Mouse (Mus musculus) megakaryocyte, adult 5-6 weeks (primary cell): Measurements from ENCODE around the gene Mob3c. TPM values are rescaled to one million over a fixed set of nuclear protein-coding genes. Genes with fewer than 3 reads are reported as not detected.

ENCODE experiments used
- ATAC-seq: 2 replicates; pipeline ENCODE4 v1.8.0; 2016; ENCODE audit warnings: mild to moderate bottlenecking, inconsistent platforms; ENCODE audit not compliant: poor library complexity, severe bottlenecking
- total RNA-seq, 2 experiments: library from RNA; stranded (forward) in 1 of 2; stranded (reverse) in 1 of 2; fragments of 153-499, 151-499 nt in 1 of 2; fragments of 221-1000, 200-1000 nt in 1 of 2; gene quantifications; 2 replicates each; pipeline versions ENCODE4 v1.2.3 to v1.2.4; 2015 to 2017

Mob3c gene
- total RNA-seq, 2 experiments from 2014 or later, result 8.3 to 9.6 TPM

DNA sequence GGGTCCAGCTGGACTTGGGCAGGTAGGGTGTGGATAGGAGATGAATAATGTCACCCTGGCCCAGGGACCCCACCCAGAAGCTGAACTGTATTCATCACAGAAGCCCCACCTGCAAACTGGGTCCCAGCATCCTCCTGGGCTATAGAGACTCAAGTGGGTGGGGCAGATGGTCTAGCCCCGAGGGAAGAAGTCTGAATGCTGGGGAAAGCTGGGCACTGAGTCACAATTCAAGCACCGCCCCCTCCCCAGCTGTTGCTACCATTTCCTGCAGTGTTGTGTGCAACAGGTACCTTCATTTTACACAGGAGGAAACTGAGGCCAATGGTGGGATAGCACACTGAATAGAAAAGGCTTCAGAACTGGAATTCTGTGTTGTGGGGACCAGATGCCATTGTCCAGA, 4.1 kb downstream of the Mob3c start:
- ATAC-seq, result no peak

DNA sequence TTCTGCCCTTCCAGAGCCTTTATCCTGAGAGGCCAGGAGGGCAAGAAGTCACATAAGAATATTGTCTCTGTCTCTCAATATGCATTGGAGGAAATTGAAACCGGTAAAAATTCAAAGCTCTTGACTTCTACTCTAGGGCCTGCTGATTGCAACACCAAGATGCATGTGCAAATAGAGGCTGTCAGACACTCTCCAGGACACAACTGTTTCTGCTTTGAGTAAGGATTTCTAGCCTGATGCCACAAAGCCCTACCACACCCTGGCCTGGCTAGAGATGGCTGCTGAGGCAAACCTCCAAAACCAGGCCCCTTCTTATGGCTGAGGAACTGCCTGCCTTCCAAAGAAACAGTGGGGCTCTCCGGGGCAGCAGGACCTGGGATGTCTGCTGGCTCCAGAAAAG, 7.7 kb downstream of the Mob3c start:
- peak; percentile 45 for ATAC-seq

DNA sequence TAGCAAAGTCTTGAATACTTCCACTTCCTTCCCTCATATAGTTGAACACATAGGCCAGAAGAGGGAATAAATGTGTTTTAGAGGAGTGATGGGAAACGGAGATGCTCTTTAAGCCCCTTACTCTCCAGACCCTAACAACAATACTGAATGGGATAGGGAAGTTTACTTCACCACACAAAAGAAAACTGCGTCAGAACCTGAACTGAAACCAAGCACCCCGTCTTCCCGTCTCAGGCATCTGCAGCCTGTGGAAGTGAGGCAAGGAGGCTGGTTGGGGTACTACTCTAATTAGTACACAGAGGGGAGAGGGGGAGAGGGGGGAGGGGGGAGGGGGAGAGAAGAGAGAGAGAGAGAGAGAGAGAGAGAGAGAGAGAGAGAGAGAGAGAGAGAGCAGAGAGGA, 10.3 kb downstream of the Mob3c start:
- ATAC-seq, result peak; percentile 31

DNA sequence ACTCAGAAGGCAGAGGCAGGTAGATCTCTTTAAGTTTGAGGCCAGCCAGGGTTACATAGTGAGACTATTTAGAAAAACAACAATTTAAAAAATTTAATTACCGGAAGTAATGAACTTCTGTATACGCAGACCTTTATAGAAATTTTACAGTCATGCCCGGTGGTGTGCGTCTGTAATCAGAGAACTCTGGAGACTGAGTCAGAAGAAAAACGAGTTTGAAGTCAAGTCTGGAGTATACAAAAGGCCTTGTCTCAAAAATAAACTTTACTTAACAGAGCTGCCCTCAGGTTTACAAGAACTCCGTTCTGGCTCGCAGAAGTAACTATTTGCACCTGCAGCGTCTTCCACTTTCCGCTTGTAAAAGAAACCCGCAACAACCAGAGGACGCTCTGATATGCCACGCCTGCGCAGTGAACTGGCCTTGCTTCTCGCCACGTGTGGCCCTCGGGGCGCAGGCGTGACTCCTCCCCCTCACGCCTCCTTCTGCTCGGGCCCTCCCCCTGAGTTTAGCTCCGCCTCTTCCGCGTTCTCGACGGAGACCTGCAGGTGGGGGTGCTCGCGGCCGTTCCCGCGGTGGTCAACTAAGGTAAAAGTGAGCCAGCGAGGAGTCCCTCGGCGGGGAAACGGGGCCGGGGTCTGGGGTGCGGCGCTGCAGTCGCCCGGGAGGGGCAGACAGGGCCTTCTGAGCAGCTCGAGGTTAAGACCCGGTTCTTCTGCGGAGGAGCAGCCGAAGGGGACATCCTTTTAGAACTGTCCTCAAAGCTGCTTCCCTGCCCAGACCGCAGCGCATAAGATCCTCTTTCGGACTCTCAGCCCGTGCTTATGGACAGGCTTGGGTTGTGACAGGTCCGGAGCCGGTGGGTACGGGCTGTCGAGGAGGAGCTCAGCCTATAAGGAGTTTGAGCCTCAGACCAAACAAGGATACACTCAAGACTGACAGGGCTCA, 11.1 kb downstream of the Mob3c start, which contains the start of gene Mknk1:
TSS of gene Mknk1 (plus strand) at position 503 of the 946 bp plus-strand sequence.
- peak; percentile 88 for ATAC-seq

DNA sequence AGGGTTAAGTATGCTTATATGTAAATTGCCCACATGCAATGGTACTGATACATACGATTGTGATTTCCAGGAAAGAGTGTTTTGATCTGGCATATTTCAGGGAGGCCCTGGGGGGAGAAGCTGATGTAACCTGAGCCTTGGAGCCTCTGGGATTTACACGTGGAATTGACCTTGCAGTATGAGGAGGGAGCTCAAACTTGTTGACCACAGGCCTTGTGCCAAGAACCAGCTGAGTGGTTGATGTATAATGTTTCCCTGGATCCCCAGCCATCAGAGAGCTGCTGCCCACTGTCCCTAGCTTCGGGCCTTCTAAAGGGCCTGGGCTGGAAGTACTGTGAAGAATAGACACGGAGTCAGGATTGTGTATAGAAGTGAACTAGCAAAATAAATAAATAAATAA, 12.1 kb downstream of the Mob3c start:
- no peak for ATAC-seq

DNA sequence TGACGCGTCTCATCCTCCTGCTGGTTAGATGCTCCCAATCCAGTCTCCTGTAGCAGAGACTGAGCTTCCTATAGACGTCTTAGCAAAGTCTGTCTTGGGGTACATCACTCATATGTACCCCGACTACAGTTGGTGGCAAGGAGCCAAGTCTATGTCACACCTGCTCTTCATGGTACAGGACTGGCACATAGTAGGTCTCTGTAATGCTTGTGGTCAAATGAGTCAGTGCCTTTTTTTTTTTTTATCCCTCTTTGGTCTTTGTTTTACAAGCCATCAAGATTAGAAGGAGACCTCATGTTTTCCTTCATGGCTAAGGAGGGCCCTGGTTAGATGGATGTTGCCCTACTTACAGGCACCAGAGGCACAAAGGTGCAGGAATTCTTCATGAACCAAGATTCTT, 12.9 kb downstream of the Mob3c start:
- no peak for ATAC-seq

DNA sequence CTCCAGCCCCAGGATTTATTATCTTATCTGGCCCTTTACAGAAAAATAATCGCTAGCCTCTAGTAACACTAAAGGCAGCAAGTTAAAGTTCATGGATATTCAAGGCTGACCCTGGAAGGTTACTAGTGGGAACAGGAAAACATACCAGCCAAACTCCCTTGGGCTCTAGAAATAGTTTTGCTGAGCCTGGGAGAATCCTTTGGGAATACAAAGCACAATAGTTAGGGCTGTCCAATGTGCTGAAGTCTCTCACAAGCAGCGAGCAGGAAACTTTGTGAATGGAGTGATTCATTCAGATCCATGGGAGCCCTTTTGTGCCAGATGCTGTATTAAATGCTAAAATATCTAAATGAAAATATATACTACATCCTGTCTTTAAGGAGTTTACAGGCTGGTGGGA, 18.8 kb downstream of the Mob3c start:
- ATAC-seq, result no peak

DNA sequence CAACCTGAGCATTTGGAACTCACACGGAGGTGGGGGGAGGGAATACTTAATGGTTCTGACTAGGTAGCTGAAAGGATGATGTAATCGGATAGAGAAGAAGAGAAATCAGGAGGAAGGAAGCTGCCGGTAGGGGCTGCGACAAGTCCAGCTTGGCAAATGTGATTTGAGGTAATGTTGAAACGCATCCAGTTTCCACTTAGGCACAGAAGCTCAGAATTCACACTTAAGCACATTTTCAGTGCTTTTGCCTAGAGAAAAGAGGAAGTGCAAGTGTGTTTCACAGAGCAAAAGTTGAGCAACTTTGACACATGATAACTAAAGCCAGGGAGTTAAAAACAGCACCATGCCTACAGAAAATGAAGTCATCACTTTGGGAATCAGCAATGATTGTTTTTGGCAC, 19.5 kb downstream of the Mob3c start:
- peak; percentile 90 for ATAC-seq

DNA sequence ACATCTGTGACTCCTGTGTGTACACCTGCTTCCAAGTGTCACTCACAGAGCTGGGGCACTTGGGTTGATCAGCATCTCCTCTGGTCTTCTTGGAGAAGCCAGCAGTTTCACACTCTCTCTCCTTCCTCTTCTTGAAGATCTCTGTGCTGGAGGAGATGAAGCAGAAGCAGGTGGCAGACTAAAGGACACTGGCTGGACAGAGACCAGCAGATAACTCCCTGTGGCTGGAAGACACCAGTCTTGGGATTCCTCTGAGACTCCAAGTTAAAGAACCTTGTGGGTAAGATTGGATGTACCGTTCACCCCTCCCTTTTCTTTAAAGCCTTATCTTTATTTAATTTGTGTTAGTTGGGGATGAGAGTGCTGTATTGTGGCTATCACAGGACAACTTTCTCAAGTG, 20.2 kb downstream of the Mob3c start:
- peak; percentile 41 for ATAC-seq

DNA sequence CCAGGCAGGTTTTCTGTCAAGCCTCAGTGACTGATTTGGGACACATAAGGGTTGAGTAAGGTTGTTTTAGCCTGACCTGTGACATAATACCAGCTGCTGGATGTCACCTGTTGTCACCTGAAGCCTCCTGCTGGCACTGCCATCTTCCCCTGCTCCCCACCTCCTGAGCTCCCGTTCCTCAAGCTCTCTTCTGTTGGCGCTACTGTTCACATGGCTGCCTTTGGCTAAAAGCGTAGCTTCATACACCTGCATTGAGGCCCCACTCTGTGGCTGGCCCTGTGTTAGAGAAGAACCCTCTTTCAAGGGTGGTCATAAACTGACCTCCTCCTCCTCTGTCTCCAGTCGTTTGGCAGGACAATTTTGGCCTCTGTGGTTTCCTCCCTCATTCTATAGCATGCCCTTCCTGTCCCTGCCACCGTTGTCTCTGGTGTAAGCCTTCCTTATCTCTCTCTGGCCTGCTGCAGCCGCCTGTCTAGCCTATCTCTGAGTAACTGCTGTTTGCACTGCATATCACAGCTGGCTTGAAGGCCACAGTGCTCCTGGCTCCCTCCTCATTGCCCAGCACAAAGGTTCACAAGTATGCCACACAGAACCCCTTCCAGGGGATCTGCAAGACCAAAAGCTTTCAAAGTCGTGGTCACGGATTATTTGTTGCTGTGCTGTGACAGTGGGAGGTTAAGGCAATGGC, 21.2 kb downstream of the Mob3c start:
- ATAC-seq, result peak; percentile 31

DNA sequence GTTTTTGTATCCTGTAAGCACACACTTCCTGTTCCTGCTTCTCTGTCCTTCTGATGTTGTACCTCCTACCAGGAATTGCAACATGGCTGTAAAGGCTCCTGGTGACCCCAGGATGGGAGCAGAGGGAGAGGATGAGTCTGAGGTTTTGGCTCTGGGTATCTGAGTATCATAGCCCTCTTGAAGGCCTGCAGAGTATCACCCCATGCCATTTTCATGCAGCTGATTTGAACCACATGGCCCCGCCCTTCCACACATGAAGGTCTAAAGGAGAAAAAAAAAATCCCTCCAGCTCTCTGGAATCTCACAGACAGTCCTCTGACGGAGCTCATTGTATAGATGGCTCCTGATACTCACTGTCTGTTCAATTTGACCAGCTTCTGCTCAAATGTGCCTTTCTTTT, 22.2 kb downstream of the Mob3c start:
- ATAC-seq, result 0 out of 2 replicates have a peak, but pooled peaks have one; percentile 13

DNA sequence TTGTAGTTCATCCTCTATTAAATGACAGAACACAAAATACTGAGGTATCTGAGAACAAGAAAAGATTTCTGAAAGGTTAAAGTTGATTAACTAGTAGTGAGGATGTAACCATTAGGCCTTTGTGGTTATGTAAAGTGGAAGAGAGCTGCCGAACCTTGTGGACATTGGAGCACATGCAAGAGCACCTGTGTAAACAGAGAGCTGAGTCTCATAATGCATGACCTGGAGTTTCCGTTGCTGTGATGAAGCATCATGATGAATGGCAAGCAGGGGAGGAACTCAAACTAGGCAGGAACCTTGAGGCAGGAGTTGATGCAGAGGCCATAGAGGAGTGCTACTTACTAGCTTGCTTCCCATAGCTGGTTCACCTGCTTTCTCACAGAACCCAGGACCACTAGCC, 22.7 kb downstream of the Mob3c start:
- no peak for ATAC-seq

DNA sequence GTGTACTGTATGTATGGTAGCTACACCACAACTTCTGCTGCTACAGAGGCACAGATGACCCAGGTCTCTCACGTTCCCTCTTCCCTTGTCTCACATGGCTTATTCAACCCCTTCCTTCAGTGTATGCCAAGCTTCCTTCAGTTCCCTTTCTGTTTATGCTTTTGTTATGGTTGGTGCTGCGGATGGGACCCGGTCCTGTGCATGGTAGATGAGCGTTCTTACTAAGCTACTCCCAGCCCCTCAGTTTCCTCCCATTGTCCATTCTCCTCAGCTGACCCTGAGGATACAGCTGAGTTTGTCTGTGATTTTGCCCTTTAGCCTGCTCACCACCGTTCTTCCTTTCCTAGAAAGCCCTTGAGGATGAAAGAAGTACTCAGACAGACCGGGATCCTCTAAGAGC, 23.7 kb downstream of the Mob3c start:
- no peak for ATAC-seq

DNA sequence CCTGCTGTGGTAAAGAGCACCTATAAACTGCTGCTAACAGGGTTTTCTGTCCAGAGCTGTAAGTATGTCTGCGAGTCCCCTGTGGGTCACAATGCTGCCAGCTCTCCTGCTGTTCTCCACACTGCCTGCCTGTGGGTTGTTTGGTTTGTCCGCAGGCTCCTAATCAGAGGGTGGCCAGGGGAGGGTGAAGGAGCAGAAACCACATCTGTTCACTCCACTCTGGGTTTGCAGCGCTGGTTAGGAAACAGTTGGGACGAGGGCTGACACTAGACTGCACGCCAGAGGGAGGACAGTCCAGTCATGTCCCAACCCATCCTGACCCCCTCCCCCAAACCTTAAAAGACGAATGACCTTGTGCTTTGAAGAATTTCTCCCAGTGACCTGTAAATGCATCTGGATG, 27.2 kb downstream of the Mob3c start:
- no peak for ATAC-seq

DNA sequence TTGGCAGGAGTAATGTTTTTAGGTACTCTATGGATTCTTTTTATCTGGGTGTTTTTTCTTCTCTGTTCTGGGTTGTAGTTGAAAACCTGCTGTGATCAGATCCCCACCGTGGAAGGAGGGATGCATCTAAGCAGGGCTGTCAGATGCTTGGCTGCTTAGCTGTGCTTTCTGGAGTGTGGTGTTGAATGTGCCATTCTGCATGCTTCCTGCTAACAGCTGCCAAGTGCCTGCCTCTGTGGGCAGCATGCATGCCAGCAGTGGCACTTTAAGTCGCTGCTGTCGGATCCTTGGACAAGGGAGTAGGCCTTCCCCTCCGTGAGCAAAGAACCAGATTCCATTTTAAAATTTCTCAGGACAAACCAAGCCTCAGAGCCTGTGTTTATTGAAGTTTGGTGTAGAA, 27.7 kb downstream of the Mob3c start:
- no peak for ATAC-seq

DNA sequence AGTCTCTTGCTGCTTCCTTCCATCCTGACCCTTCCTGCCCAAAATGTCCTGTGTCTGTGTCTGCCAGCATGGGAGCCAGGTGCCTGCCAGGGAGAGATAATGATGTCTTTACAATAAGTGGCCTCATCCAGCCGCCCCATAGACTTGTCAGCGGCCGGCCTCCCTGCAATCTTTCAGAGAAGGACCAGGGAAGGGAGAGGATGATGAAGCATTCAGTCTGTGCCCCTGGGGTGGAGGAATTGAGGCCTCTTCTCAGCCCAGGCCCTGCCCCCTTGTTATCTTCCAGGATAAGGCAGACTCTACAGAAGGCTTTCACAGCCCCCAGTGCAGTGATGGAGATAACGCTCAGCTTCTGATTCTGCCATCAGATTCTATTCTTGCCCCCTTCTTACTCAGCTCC, 28.4 kb downstream of the Mob3c start:
- ATAC-seq, result no peak

DNA sequence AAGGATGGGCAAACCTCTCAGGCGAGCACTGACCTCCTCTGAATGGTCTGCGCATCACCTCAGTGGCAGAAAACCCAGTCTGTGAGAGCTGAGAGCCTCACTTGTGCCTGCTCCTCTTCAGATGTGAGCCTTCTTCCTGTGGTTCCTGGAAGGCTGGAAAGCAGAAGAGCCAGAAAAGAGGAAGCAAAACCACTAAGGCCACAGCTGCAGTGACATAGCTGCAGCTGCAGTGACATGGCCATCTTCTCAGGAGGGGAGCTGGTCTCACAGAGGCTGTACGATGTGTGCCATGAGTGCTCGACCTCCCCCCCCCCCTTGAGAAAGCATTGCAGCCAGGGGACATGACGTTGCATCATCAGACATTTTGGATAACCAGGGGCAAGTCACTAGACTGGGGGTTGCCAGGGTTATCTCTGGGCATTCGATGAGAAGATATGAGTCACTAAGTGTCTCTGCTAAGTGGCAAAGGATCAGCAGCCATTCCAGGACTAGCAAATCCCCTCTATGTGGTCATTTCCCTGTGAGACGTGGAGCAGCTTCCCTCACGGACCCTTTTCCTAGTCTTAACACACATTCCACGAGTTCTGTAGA, 29.5 kb downstream of the Mob3c start:
- ATAC-seq, result peak; percentile 95

DNA sequence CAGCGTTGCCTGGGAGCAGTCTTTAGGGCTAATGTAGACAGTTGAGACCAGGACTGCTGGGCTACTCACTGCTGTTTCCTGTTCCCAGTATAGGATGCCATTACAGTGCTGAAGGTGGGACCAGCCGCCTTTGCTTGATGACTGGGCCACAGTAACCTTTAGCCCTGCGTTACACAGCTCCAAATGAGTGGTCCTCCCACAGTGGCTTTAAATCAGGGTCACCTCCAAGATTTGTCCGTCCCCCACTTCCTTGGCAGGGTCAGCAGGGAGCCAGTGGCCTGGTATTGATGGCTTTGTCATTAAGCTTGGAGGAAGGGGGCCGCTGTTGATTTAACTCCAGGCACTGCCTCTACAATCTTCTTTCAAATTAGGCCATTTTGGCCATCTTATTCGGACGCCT, 35.5 kb downstream of the Mob3c start:
- no peak for ATAC-seq

DNA sequence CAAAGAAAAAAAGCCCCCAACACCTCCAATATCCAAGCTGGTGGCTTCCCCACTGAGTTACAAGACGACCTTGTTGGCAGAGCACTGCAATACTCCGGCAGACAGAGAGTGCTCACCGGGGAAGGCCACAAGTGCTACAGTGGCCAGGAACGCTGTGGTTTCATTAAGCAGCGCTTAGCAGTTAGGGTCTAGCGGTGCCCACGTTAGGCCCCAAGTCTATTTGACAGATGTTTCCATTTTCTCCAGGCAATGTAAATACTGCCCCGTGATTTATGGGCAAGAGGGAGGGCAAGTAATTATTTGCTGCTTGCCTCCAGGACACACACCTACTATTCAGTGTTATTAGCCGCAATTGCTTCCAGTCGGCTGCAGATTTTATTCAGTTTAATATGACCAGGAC, 36.0 kb downstream of the Mob3c start:
- no peak for ATAC-seq

DNA sequence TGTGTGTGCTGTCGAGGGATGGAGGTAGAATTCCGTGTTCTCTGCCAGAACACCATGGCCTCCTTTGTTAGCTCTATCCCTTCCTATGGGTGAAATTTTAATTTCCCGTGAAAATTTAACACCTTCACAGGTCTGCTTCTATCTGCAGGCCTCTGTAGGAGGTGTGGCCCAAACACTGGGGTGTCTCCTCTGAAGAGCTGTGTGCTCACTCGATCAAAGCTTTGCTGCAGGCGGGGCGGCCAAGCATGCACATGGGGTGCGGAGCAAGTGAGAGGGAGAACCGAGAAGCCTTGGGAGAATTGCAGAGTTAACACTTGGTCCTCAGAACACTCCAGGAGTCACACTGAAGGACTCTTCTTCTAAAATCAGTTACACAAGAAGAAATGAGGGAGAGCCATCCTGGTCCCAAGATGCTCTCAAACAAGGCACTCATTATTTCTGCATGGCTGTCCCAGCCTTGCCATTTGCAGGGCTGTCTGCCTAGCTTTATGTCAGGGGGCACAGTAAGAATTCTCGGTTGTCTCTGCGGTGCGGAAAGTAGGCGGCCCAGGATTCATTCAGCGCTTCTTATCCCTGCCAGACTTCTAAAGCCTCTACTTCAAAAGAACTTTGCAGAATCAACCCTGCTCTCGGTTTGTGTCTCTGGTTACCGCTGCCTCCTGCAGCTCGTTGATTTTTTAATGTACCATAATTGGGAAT, 41.8 kb downstream of the Mob3c start:
- ATAC-seq, result no peak

DNA sequence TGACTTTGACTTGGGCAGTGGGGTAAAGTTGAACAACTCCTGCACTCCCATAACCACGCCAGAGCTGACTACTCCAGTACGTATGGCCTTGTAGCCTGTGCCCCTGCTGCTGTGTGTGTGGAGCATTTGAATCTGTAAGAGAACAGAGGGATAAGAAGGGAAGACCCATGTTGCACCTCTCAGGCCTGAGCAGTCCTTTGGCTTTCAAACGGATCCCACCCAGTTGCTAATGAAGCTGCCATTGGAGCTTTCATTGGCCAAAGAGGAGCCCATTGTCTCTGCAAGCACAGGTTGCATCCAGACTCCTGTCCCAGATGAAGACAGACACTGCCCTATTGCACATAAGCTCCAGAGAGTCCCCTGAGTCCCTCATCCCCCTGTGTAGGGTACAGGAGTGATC, 45.3 kb downstream of the Mob3c start:
- no peak for ATAC-seq
